Mouse (Mus musculus) liver, embryonic 15.5 days (tissue): ENCODE results near the gene Cox5a. TPM values are rescaled to one million over a fixed set of nuclear protein-coding genes. Genes with fewer than 3 reads are reported as not detected.

Experiments used
- ATAC-seq: fragments of 200-750 bp; cut with Nextera tagmentation; 2 replicates; pipeline ENCODE4 v1.8.0; 2017; ENCODE audit warnings: moderate number of reproducible peaks, mild to moderate bottlenecking, moderate library complexity; ENCODE audit not compliant: insufficient read depth
- H3K27ac ChIP-seq: fragments of 300-500 bp; sonication (generic); replicated peaks from 2 replicates; pipeline ENCODE4 v1.5.1; 2015; ENCODE audit warnings: mild to moderate bottlenecking, inconsistent platforms
- H3K27me3 ChIP-seq: fragments of 300-500 bp; sonication (generic); 2 replicates; pipeline ENCODE4 v1.6.1; 2015; ENCODE audit warnings: mild to moderate bottlenecking, inconsistent platforms
- H3K36me3 ChIP-seq: fragments of 300-500 bp; sonication (generic); replicated peaks from 2 replicates; pipeline ENCODE4 v1.6.1; 2015; ENCODE audit warnings: moderate library complexity, mild to moderate bottlenecking, inconsistent platforms
- H3K4me1 ChIP-seq: fragments of 300-500 bp; sonication (generic); replicated peaks from 2 replicates; pipeline ENCODE4 v1.6.1; 2015; ENCODE audit warnings: inconsistent platforms
- H3K4me2 ChIP-seq: fragments of 300-500 bp; sonication (generic); 2 replicates; pipeline ENCODE4 v1.6.1; 2015; ENCODE audit warnings: moderate library complexity, mild to moderate bottlenecking, inconsistent platforms
- H3K4me3 ChIP-seq: fragments of 300-500 bp; sonication (generic); replicated peaks from 2 replicates; pipeline ENCODE4 v1.5.1; 2015; ENCODE audit warnings: mild to moderate bottlenecking, inconsistent platforms
- H3K9ac ChIP-seq: fragments of 300-500 bp; sonication (generic); 2 replicates; pipeline ENCODE4 v1.6.1; 2015; ENCODE audit warnings: moderate library complexity, mild to moderate bottlenecking, inconsistent platforms
- H3K9me3 ChIP-seq: fragments of 300-500 bp; sonication (generic); replicated peaks from 2 replicates; pipeline ENCODE4 v1.6.1; 2016; ENCODE audit warnings: inconsistent platforms
- WGBS: fragments of 180-500 bp; shearing (Covaris S2); methylation state at CpG from one replicate; pipeline ENCODE4 v1.1.7; 2015; ENCODE audit warnings: mixed read lengths; ENCODE audit not compliant: insufficient replicate concordance; 5-methylcytosine and 5-hydroxymethylcytosine counted together
- polyA plus RNA-seq: library from polyadenylated mRNA; unstranded; fragments of >200 nt; fragmentation: Nextera tagmentation; extraction: Ambion mirVana; gene quantifications from 2 replicates; pipeline ENCODE4 v1.2.1, GENCODE M21; 2015

Cox5a gene
- polyA plus RNA-seq, 1 experiment from 2014 or later: 287 TPM

- H3K9me3 ChIP-seq: no peaks in the 10 kb centered on the region
- H3K4me3 ChIP-seq: no peak overlapping the region
- no peak for ATAC-seq
- peaks cover 54% of the 10 kb centered on the region for H3K4me1 ChIP-seq
- no peak overlapping the region for H3K4me2 ChIP-seq
- H3K27ac ChIP-seq: no peak overlapping the region
- 56% methylated on average over 2 of the region's 2 CpGs for WGBS
- peaks cover 12% of the 10 kb centered on the region for H3K36me3 ChIP-seq
- H3K9ac ChIP-seq: no peak overlapping the region; the same call in 1 of the 2 replicates
- no peaks in the 10 kb centered on the region for H3K27me3 ChIP-seq
These were observed 4.4 kb downstream of the Cox5a start for GRCm38 (mm10) chr9:57525516-57525915.

GRCm38 (mm10) chr9:57526435-57526834 is 5.4 kb downstream of the Cox5a start:
- H3K9me3 ChIP-seq: no peaks in the 10 kb centered on the region
- no peaks in the 10 kb centered on the region for H3K27me3 ChIP-seq
- peaks cover 19% of the 10 kb centered on the region for H3K36me3 ChIP-seq
- H3K4me3 ChIP-seq: no peak overlapping the region
- ATAC-seq: no peak
- no peak overlapping the region for H3K27ac ChIP-seq
- no peak overlapping the region for H3K9ac ChIP-seq
- H3K4me1 ChIP-seq: peaks cover 51% of the 10 kb centered on the region
- no peak overlapping the region for H3K4me2 ChIP-seq

GRCm38 (mm10) chr9:57531946-57532345 is 10.9 kb downstream of the Cox5a start:
- no peaks in the 10 kb centered on the region for H3K27me3 ChIP-seq
- no peak overlapping the region for H3K4me2 ChIP-seq
- 71% methylated on average over 1 of the region's 1 CpGs for WGBS
- H3K4me3 ChIP-seq: no peak overlapping the region
- peaks cover 49% of the 10 kb centered on the region for H3K36me3 ChIP-seq
- no peaks in the 10 kb centered on the region for H3K9me3 ChIP-seq
- no peak for ATAC-seq
- no peak overlapping the region for H3K9ac ChIP-seq
- H3K4me1 ChIP-seq: peaks cover 7% of the 10 kb centered on the region
- H3K27ac ChIP-seq: no peak overlapping the region

- Histone ChIP-seq H3K9ac (no peak overlapping the region), H3K4me3 (peak overlapping the region; percentile 89; the same call in 1 of the 2 replicates), H3K4me2 (peak overlapping the region; percentile 84), H3K27ac (no peak overlapping the region), H3K4me1 (peaks cover 32% of the 10 kb centered on the region), H3K27me3 (no peaks in the 10 kb centered on the region), H3K36me3 (peaks cover 52% of the 10 kb centered on the region), H3K9me3 (no peaks in the 10 kb centered on the region)
- ATAC-seq: no peak
- WGBS: 79% methylated on average over 5 of the region's 5 CpGs
These were observed 15.3 kb downstream of the Cox5a start for GRCm38 (mm10) chr9:57536362-57536761.

- ATAC-seq: peak; percentile 86
- 2% methylated on average over 45 of the region's 45 CpGs for WGBS
- Histone ChIP-seq H3K27me3 (no peaks in the 10 kb centered on the region), H3K36me3 (peaks cover 47% of the 10 kb centered on the region), H3K27ac (peak within 1 kb of the TSS; percentile 83), H3K9ac (peak within 1 kb of the TSS; percentile 88), H3K9me3 (no peaks in the 10 kb centered on the region), H3K4me3 (peak within 1 kb of the TSS; percentile 89), H3K4me2 (peak within 1 kb of the TSS; percentile 84), H3K4me1 (peaks cover 32% of the 10 kb centered on the region)
These were observed 16.1 kb downstream of the Cox5a start, which contains the start of gene Fam219b for GRCm38 (mm10) chr9:57537044-57537727. Gene Fam219b, plus strand, starts transcription at chr9:57537528.

GRCm38 (mm10) chr9:57537728-57538181 is 16.7 kb downstream of the Cox5a start:
- H3K27me3 ChIP-seq: no peaks in the 10 kb centered on the region
- WGBS: under 1% methylated on average over 24 of the region's 24 CpGs
- no peak for ATAC-seq

GRCm38 (mm10) chr9:57539550-57539949 is 18.5 kb downstream of the Cox5a start:
- H3K4me3 ChIP-seq: no peak overlapping the region
- ATAC-seq: no peak

More at GRCm38 (mm10) chr9:57537728-57538181, 16.7 kb downstream of the Cox5a start:
- Histone ChIP-seq H3K27ac (peak overlapping the region; percentile 83), H3K9ac (peak overlapping the region; percentile 88), H3K4me3 (peak overlapping the region; percentile 89), H3K4me2 (peak overlapping the region; percentile 84), H3K9me3 (no peaks in the 10 kb centered on the region), H3K4me1 (peaks cover 32% of the 10 kb centered on the region), H3K36me3 (peaks cover 47% of the 10 kb centered on the region)

GRCm38 (mm10) chr9:57541312-57541711 is 20.2 kb downstream of the Cox5a start:
- Histone ChIP-seq H3K27me3 (no peaks in the 10 kb centered on the region), H3K9me3 (no peaks in the 10 kb centered on the region), H3K9ac (no peak overlapping the region), H3K36me3 (peaks cover 66% of the 10 kb centered on the region), H3K4me2 (no peak overlapping the region), H3K4me3 (no peak overlapping the region), H3K27ac (no peak overlapping the region), H3K4me1 (peaks cover 32% of the 10 kb centered on the region)
- 7% methylated on average over 1 of the region's 1 CpGs for WGBS
- ATAC-seq: no peak

More at GRCm38 (mm10) chr9:57539550-57539949, 18.5 kb downstream of the Cox5a start:
- no peaks in the 10 kb centered on the region for H3K9me3 ChIP-seq
- WGBS: 78% methylated on average over 2 of the region's 2 CpGs
- H3K4me2 ChIP-seq: no peak overlapping the region
- peaks cover 53% of the 10 kb centered on the region for H3K36me3 ChIP-seq
- H3K27ac ChIP-seq: no peak overlapping the region
- H3K9ac ChIP-seq: no peak overlapping the region
- H3K27me3 ChIP-seq: no peaks in the 10 kb centered on the region
- H3K4me1 ChIP-seq: peaks cover 32% of the 10 kb centered on the region

- Histone ChIP-seq H3K4me2 (no peak overlapping the region), H3K36me3 (peaks cover 76% of the 10 kb centered on the region), H3K27me3 (no peaks in the 10 kb centered on the region), H3K4me1 (peaks cover 20% of the 10 kb centered on the region), H3K27ac (no peak overlapping the region), H3K9me3 (no peaks in the 10 kb centered on the region), H3K9ac (no peak overlapping the region), H3K4me3 (no peak overlapping the region)
- ATAC-seq: no peak
- WGBS: 69% methylated on average over 3 of the region's 3 CpGs
These were observed 22.9 kb downstream of the Cox5a start for GRCm38 (mm10) chr9:57543951-57544350.

- H3K9ac ChIP-seq: no peak overlapping the region
- H3K4me2 ChIP-seq: 0 out of 2 replicates have a peak overlapping the region, but pooled peaks have one; percentile 10
- no peak overlapping the region for H3K4me3 ChIP-seq
- no peak overlapping the region for H3K27ac ChIP-seq
- H3K27me3 ChIP-seq: no peaks in the 10 kb centered on the region
- ATAC-seq: no peak
- WGBS: 17% methylated on average over 5 of the region's 5 CpGs
- H3K9me3 ChIP-seq: no peaks in the 10 kb centered on the region
- peaks cover 52% of the 10 kb centered on the region for H3K36me3 ChIP-seq
- peaks cover 28% of the 10 kb centered on the region for H3K4me1 ChIP-seq
These were observed 26.2 kb downstream of the Cox5a start for GRCm38 (mm10) chr9:57547287-57547686.

GRCm38 (mm10) chr9:57547869-57548268 is 26.8 kb downstream of the Cox5a start:
- no peak for ATAC-seq
- Histone ChIP-seq H3K27ac (no peak overlapping the region), H3K4me2 (peak overlapping the region; percentile 10; the same call in 1 of the 2 replicates), H3K9me3 (no peaks in the 10 kb centered on the region), H3K27me3 (no peaks in the 10 kb centered on the region), H3K4me3 (no peak overlapping the region), H3K36me3 (peaks cover 46% of the 10 kb centered on the region), H3K4me1 (peaks cover 33% of the 10 kb centered on the region), H3K9ac (no peak overlapping the region)
- WGBS: 79% methylated on average over 11 of the region's 11 CpGs
